Mouse (Mus musculus) layer of hippocampus, postnatal 10 days (tissue): ENCODE data around the gene Nrxn2. TPM values are rescaled to one million over a fixed set of nuclear protein-coding genes. Genes with fewer than 3 reads are reported as not detected.

ENCODE experiments used
- DNase-seq, 2 experiments: peaks; one replicate each; pipeline ENCODE4 v3.0.0; 2021; ENCODE audit warnings: low spot score in 2 of 2
- total RNA-seq, 2 experiments: library from RNA; stranded (reverse); gene quantifications; 2 replicates each; pipeline ENCODE4 v1.2.3; 2021

Gene Nrxn2
- total RNA-seq, 2 experiments from 2014 or later, result 683 to 691 TPM

GRCm38 (mm10) chr19:6390251-6390650, 28.3 kb upstream of the Nrxn2 start:
- no peak for DNase-seq

GRCm38 (mm10) chr19:6392743-6393393, 25.7 kb upstream of the Nrxn2 start:
- DNase-seq, result no peak

- no peak for DNase-seq
Measured at GRCm38 (mm10) chr19:6393637-6394036, 24.9 kb upstream of the Nrxn2 start.

GRCm38 (mm10) chr19:6396237-6396636, 22.3 kb upstream of the Nrxn2 start:
- no peak for DNase-seq

- no peak for DNase-seq
Measured at GRCm38 (mm10) chr19:6397582-6398249, 20.8 kb upstream of the Nrxn2 start.

- DNase-seq, result peak in 1 of 2 experiments; percentile 61
Measured at GRCm38 (mm10) chr19:6398447-6399284, 19.9 kb upstream of the Nrxn2 start.

- peak in 1 of 2 experiments; percentile 65 for DNase-seq
Measured at GRCm38 (mm10) chr19:6399285-6400095, 19.0 kb upstream of the Nrxn2 start, which contains the start of gene Rasgrp2. Gene Rasgrp2, plus strand, starts transcription at chr19:6399340.

- DNase-seq, result no peak
Measured at GRCm38 (mm10) chr19:6400096-6401086, 18.1 kb upstream of the Nrxn2 start.

GRCm38 (mm10) chr19:6401131-6401815, 17.3 kb upstream of the Nrxn2 start:
- peak; percentile 80 to 84 for DNase-seq

GRCm38 (mm10) chr19:6401951-6402350, 16.6 kb upstream of the Nrxn2 start:
- DNase-seq, result no peak

GRCm38 (mm10) chr19:6403869-6404268, 14.7 kb upstream of the Nrxn2 start:
- no peak for DNase-seq

- DNase-seq, result no peak
Measured at GRCm38 (mm10) chr19:6405433-6405832, 13.1 kb upstream of the Nrxn2 start.

GRCm38 (mm10) chr19:6407109-6407508, 11.4 kb upstream of the Nrxn2 start:
- no peak for DNase-seq

- DNase-seq, result no peak
Measured at GRCm38 (mm10) chr19:6407816-6408510, 10.6 kb upstream of the Nrxn2 start.

- no peak for DNase-seq
Measured at GRCm38 (mm10) chr19:6408749-6409148, 9.8 kb upstream of the Nrxn2 start.

- DNase-seq, result no peak
Measured at GRCm38 (mm10) chr19:6409176-6409575, 9.4 kb upstream of the Nrxn2 start.

- DNase-seq, result no peak
Measured at GRCm38 (mm10) chr19:6409936-6410335, 8.6 kb upstream of the Nrxn2 start.

GRCm38 (mm10) chr19:6412798-6413197, 5.7 kb upstream of the Nrxn2 start:
- DNase-seq, result no peak

GRCm38 (mm10) chr19:6415454-6415853, 3.1 kb upstream of the Nrxn2 start:
- no peak for DNase-seq
